Mouse (Mus musculus) small intestine, adult 2 months (tissue): Measurements from ENCODE around the gene Ciao2b.

Experiments
- CTCF ChIP-seq: fragments of 200-500 bp; IDR thresholded peaks from 2 replicates; pipeline ENCODE4 v1.5.1; 2012; ENCODE audit warnings: low read depth, mild to moderate bottlenecking, control low read depth, inconsistent platforms, low read length, moderate library complexity, mixed read lengths; ENCODE audit not compliant: insufficient replicate concordance, insufficient read length; ENCODE audit errors: extremely low read depth
- POLR2A ChIP-seq: fragments of 200-500 bp; IDR thresholded peaks from 2 replicates; pipeline ENCODE4 v1.6.1; 2012; ENCODE audit warnings: low read depth, mild to moderate bottlenecking, control low read depth, inconsistent platforms, low read length, moderate library complexity

GRCm38 (mm10) chr8:104635004-104635710, 6.6 kb downstream of the Ciao2b start:
- TF ChIP-seq CTCF (no peak), POLR2A (no peak)
